Mouse (Mus musculus): ENCODE measurements around the gene Grid2. TPM values are rescaled to one million over a fixed set of nuclear protein-coding genes. Genes with fewer than 3 reads are reported as not detected.

Grid2 gene
- polyA plus RNA-seq, 1 experiment, result 0.04 TPM

- Histone ChIP-seq H3K36me3 (ENCODE audit: control insufficient read depth, insufficient read depth, low read length) (no peaks in the 10 kb centered on the region), H3K4me1 (replicated peaks; ENCODE audit: control insufficient read depth, insufficient read depth, low read length) (no peaks in the 10 kb centered on the region), H3K4me3 (ENCODE audit: control insufficient read depth, insufficient read depth, low read length) (no peak overlapping the region), H3K27ac (ENCODE audit: control insufficient read depth, insufficient read depth, low read length) (no peak overlapping the region), H3K27me3 (ENCODE audit: control insufficient read depth, insufficient read depth, low read length) (no peaks in the 10 kb centered on the region)
- 98% methylated on average over 1 of the region's 1 CpGs for WGBS
- DNase-seq, result no peak
- TF ChIP-seq CTCF (IDR thresholded peaks at IDR 0.05; ENCODE audit: borderline replicate concordance, control insufficient read depth, extremely low read depth, insufficient read depth, low read length, poor library complexity) (no peak), POLR2A (IDR thresholded peaks at IDR 0.05; ENCODE audit: control insufficient read depth, extremely low read depth, insufficient read depth, low read length, poor library complexity) (no peak)
These were observed 919.4 kb downstream of the Grid2 start for GRCm38 (mm10) chr6:64174995-64175612.

GRCm38 (mm10) chr6:64193646-64194045, 938.0 kb downstream of the Grid2 start:
- Histone ChIP-seq H3K27me3 (ENCODE audit: control insufficient read depth, insufficient read depth, low read length) (no peaks in the 10 kb centered on the region), H3K4me1 (replicated peaks; ENCODE audit: control insufficient read depth, insufficient read depth, low read length) (no peaks in the 10 kb centered on the region), H3K36me3 (ENCODE audit: control insufficient read depth, insufficient read depth, low read length) (no peaks in the 10 kb centered on the region), H3K27ac (ENCODE audit: control insufficient read depth, insufficient read depth, low read length) (no peak overlapping the region), H3K4me3 (ENCODE audit: control insufficient read depth, insufficient read depth, low read length) (no peak overlapping the region)
- no peak for DNase-seq
- WGBS, result 89% methylated on average over 1 of the region's 1 CpGs
- TF ChIP-seq POLR2A (IDR thresholded peaks at IDR 0.05; ENCODE audit: control insufficient read depth, extremely low read depth, insufficient read depth, low read length, poor library complexity) (no peak), CTCF (IDR thresholded peaks at IDR 0.05; ENCODE audit: borderline replicate concordance, control insufficient read depth, extremely low read depth, insufficient read depth, low read length, poor library complexity) (no peak)

GRCm38 (mm10) chr6:64202396-64203122, 946.9 kb downstream of the Grid2 start:
- no peak overlapping the region for H3K4me3 ChIP-seq (ENCODE audit: control insufficient read depth, insufficient read depth, low read length)
- no peaks in the 10 kb centered on the region for H3K36me3 ChIP-seq (ENCODE audit: control insufficient read depth, insufficient read depth, low read length)
- no peak for DNase-seq
- no peaks in the 10 kb centered on the region for H3K27me3 ChIP-seq (ENCODE audit: control insufficient read depth, insufficient read depth, low read length)
- no peaks in the 10 kb centered on the region for H3K4me1 ChIP-seq (replicated peaks; ENCODE audit: control insufficient read depth, insufficient read depth, low read length)
- WGBS, result 62% methylated on average over 8 of the region's 8 CpGs
- TF ChIP-seq POLR2A (IDR thresholded peaks at IDR 0.05; ENCODE audit: control insufficient read depth, extremely low read depth, insufficient read depth, low read length, poor library complexity) (no peak), CTCF (IDR thresholded peaks at IDR 0.05; ENCODE audit: borderline replicate concordance, control insufficient read depth, extremely low read depth, insufficient read depth, low read length, poor library complexity) (no peak)
- H3K27ac ChIP-seq (ENCODE audit: control insufficient read depth, insufficient read depth, low read length), result no peak overlapping the region

- 78% methylated on average over 3 of the region's 3 CpGs for WGBS
- no peak for DNase-seq
- Histone ChIP-seq H3K4me3 (ENCODE audit: control insufficient read depth, insufficient read depth, low read length) (no peak overlapping the region), H3K4me1 (replicated peaks; ENCODE audit: control insufficient read depth, insufficient read depth, low read length) (no peaks in the 10 kb centered on the region), H3K36me3 (ENCODE audit: control insufficient read depth, insufficient read depth, low read length) (no peaks in the 10 kb centered on the region), H3K27ac (ENCODE audit: control insufficient read depth, insufficient read depth, low read length) (no peak overlapping the region), H3K27me3 (ENCODE audit: control insufficient read depth, insufficient read depth, low read length) (no peaks in the 10 kb centered on the region)
- no peak for TF ChIP-seq POLR2A (IDR thresholded peaks at IDR 0.05; ENCODE audit: control insufficient read depth, extremely low read depth, insufficient read depth, low read length, poor library complexity)
- TF ChIP-seq CTCF (IDR thresholded peaks at IDR 0.05; ENCODE audit: borderline replicate concordance, control insufficient read depth, extremely low read depth, insufficient read depth, low read length, poor library complexity), result no peak
These were observed 980.7 kb downstream of the Grid2 start for GRCm38 (mm10) chr6:64236351-64236750.

GRCm38 (mm10) chr6:64240526-64240925, 984.9 kb downstream of the Grid2 start:
- DNase-seq, result no peak
- no peak overlapping the region for H3K4me3 ChIP-seq (ENCODE audit: control insufficient read depth, insufficient read depth, low read length)
- no peak overlapping the region for H3K27ac ChIP-seq (ENCODE audit: control insufficient read depth, insufficient read depth, low read length)
- H3K36me3 ChIP-seq (ENCODE audit: control insufficient read depth, insufficient read depth, low read length), result no peaks in the 10 kb centered on the region
- H3K4me1 ChIP-seq (replicated peaks; ENCODE audit: control insufficient read depth, insufficient read depth, low read length), result no peaks in the 10 kb centered on the region
- no peak for TF ChIP-seq CTCF (IDR thresholded peaks at IDR 0.05; ENCODE audit: borderline replicate concordance, control insufficient read depth, extremely low read depth, insufficient read depth, low read length, poor library complexity)
- TF ChIP-seq POLR2A (IDR thresholded peaks at IDR 0.05; ENCODE audit: control insufficient read depth, extremely low read depth, insufficient read depth, low read length, poor library complexity), result no peak
- H3K27me3 ChIP-seq (ENCODE audit: control insufficient read depth, insufficient read depth, low read length), result no peaks in the 10 kb centered on the region
- WGBS, result 70% methylated on average over 1 of the region's 1 CpGs

GRCm38 (mm10) chr6:64245951-64246350, 990.3 kb downstream of the Grid2 start:
- H3K4me3 ChIP-seq (ENCODE audit: control insufficient read depth, insufficient read depth, low read length), result no peak overlapping the region
- WGBS, result 93% methylated on average over 1 of the region's 1 CpGs
- DNase-seq, result no peak
- no peak for TF ChIP-seq POLR2A (IDR thresholded peaks at IDR 0.05; ENCODE audit: control insufficient read depth, extremely low read depth, insufficient read depth, low read length, poor library complexity)
- no peak for TF ChIP-seq CTCF (IDR thresholded peaks at IDR 0.05; ENCODE audit: borderline replicate concordance, control insufficient read depth, extremely low read depth, insufficient read depth, low read length, poor library complexity)
- H3K27me3 ChIP-seq (ENCODE audit: control insufficient read depth, insufficient read depth, low read length), result no peaks in the 10 kb centered on the region
- no peaks in the 10 kb centered on the region for H3K36me3 ChIP-seq (ENCODE audit: control insufficient read depth, insufficient read depth, low read length)
- H3K4me1 ChIP-seq (replicated peaks; ENCODE audit: control insufficient read depth, insufficient read depth, low read length), result no peaks in the 10 kb centered on the region
- no peak overlapping the region for H3K27ac ChIP-seq (ENCODE audit: control insufficient read depth, insufficient read depth, low read length)
